Mouse (Mus musculus) naive thymus-derived CD4-positive, alpha-beta T cell, adult 2 months (primary cell): Measurements from ENCODE around the gene Ankrd34c.

Experiments used
- DNase-seq: peaks from one replicate; pipeline ENCODE4 v3.0.0-alpha.2; 2011; ENCODE audit warnings: low read depth

Gene Ankrd34c

GRCm38 (mm10) chr9:89738295-89738694 is at the start of gene Ankrd34c:
Gene Ankrd34c (minus strand): TSS chr9:89738475.
- no peak for DNase-seq

DNA sequence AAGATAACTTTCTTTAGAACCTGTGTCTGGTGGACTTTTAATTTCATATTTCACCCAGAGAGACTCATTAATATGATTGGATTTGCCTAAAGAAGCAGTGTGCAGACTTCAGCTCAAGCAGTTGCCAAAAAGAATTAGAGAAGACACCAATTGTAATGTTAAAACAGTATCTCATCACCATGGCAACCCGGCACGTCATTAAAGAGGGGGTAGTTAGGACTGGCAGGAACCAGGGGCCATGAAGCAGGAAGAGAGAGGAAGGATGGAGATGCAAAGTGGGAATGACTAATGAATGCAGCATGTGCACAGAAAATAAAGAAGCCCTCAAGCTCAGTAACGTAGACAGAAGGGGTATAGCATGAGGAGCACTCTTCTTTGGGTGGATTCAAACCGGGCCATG is 49.3 kb upstream of the Ankrd34c start:
- DNase-seq: no peak

- no peak for DNase-seq
These were observed 43.2 kb upstream of the Ankrd34c start for GRCm38 (mm10) chr9:89781395-89781927.

GRCm38 (mm10) chr9:89779237-89779636 is 41.0 kb upstream of the Ankrd34c start:
- DNase-seq: no peak

GRCm38 (mm10) chr9:89771153-89771552 is 32.9 kb upstream of the Ankrd34c start:
- no peak for DNase-seq

DNA sequence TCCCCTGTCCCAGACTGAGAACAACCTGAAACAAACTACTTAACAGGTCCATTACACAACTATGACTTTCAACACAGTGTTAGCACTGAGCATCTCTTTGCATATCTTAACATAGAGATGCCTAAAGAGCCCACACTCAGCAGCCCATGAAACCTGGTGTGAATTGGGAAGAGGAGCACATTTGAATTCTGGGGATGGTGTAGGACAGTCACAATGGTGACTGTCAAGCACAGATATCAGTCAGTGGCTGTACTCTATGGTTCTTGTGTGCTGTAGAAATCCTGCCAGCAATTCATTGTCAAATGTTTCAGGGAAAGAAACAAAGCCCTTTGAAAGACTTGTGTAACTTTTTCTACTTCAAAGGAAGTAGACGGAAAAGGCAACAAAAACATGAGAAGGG is 23.7 kb upstream of the Ankrd34c start:
- DNase-seq: no peak

- no peak for DNase-seq
These were observed 20.3 kb upstream of the Ankrd34c start for GRCm38 (mm10) chr9:89758569-89758968.

GRCm38 (mm10) chr9:89758139-89758538 is 19.9 kb upstream of the Ankrd34c start:
- no peak for DNase-seq

- no peak for DNase-seq
These were observed 19.3 kb upstream of the Ankrd34c start for GRCm38 (mm10) chr9:89757571-89757970.

- DNase-seq: no peak
These were observed 1.8 kb upstream of the Ankrd34c start for GRCm38 (mm10) chr9:89740041-89740440.

DNA sequence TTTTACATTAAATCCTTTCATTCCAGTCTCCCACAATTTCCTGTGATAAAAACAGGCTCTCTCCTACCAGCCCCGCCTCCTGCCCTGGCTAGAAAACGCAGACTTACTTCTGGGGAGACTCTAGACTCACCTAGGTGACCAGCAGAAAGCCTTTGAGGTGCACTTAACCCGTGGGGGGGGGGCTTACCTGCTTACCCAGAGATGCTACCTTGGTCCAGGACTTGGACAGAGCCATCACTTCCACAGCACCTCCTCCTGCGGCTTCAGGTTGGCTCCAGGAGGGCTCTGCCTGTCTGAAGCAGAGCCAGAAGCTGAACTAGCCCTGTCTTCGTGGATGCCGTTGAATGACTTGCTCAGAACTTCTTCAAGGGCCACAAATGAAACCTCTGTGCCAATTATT is 387 bp downstream of the Ankrd34c start:
- no peak for DNase-seq

GRCm38 (mm10) chr9:89736932-89737705 is 1.2 kb downstream of the Ankrd34c start:
- no peak for DNase-seq

DNA sequence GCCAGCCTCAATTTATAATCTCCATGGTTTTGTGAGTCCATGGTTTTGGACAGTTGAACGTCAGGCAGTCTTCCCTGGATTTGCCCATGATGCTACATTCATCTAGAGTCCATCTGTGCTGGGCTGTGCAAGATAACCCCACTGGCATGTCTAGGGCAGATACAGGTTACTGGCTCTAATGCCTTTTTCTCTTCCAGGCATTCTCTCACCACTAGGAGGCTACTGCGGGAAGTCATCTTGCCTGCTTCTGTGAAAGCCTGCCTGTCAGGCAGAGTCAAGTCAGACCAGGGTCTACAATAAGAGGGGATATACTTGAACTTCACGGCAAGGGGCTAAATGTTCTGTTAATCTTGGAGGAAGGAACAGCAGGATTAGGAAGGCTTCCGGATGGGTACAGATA is 31.4 kb downstream of the Ankrd34c start:
- DNase-seq: peak; percentile 53

DNA sequence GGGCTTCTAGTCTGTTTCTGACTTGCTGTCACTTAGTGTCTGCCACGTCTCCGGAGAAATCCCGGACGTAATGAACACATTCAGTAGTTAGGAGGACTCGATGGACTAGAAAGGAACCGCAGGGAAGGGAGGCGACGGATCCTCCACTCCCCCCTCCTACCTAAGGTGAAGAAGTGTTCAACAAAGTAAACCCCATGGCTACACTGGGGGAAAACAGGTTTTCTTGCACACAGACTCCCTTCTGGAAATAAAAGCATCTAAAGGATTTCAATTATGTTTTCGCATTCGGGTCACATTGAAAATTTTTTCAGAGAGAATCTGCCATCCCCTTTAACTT is 33.1 kb downstream of the Ankrd34c start:
- DNase-seq: no peak

DNA sequence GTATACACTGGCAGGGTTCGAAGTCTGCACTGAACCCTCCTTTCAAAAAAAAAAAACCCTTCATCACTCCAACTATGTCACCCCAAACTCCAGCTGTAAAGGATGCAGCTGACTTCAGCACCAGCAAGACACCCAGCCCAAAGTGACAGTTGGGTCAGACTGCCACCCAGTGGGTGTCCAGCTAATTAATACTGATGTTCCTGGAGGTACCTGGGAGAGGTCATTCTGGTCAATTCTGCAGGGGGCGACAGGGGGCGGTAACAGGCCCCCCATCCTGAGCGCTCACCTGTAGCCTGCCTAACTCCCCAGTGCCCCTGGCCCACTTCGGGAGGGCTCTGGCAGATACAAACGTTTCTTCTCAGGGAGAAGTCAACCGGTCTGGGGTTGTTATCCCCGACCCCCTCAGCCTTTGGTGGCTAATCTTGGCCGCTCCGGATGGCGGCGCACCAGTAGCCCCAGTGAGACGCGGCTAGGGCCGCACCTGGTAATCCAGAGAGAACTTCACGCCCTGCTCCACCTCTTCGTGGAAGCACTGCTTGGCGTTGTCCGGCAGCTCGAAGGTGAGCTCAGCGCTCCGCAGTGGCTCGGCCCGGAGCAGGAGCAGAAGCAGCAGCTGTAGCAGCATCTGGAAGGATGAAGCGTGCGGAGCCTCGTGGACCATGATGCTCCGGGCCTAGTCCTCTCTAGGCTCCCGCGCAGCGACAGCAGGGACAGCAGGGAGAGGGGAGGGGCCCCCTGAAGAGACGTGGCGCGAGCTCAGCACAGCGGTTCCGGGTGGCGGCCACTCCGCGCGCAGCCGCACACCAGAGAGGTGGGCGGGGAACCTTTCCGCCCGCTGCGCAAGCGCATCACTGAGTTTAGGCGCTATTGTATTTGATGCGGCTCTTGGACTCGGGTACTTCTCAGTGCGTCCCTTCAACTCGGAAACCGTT is 33.7 kb downstream of the Ankrd34c start, which contains the start of gene Tmed3:
Gene Tmed3 (minus strand): TSS at position 804 of the 932 bp plus-strand sequence.
- peak; percentile 95 for DNase-seq

DNA sequence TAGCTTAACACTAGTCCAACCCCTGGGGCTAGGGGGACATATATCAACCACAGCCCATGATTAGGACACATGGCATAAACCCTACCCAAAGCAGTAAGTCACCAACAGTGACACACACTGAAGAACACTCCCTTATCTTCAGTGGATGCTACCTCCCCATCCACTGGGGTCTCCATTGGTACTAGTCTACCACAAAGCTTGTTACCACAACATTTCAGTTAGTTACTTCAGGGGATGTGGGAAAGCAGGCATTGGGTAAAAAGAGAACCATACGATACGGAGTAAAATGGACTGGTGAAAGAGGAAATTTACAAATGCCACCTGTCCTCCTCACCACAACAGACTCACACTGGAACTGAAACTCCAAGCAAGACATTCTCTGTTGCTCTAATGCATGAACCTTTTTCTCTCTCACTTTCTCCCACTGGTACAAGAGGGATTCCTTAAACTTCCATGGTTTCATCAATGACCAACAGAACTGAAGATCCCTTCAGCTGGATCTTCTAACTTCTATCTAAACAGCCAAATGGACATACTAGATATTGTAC is 37.3 kb downstream of the Ankrd34c start:
- DNase-seq: no peak

DNA sequence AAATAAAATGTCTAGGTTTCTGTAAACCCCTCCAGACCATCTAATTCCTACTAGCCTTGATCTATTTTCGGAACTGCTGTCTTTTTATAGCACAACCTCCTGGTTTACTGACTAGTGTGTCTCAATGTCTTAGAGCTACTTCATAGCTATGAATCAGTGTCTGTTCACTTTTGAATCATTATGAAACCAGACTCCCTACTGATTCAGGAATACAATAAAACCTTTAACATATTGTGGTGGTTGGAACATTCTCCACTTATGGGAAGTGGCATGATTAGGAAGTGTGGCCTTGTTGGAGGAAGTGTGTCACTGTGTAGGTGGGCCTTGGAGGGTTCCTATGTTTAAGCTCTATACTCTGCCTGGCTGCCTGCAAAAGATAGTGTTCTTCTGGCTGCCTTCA is 43.1 kb downstream of the Ankrd34c start:
- DNase-seq: no peak

GRCm38 (mm10) chr9:89693670-89694069 is 44.6 kb downstream of the Ankrd34c start:
- DNase-seq: no peak

- no peak for DNase-seq
These were observed 49.1 kb downstream of the Ankrd34c start for GRCm38 (mm10) chr9:89689179-89689578.

DNA sequence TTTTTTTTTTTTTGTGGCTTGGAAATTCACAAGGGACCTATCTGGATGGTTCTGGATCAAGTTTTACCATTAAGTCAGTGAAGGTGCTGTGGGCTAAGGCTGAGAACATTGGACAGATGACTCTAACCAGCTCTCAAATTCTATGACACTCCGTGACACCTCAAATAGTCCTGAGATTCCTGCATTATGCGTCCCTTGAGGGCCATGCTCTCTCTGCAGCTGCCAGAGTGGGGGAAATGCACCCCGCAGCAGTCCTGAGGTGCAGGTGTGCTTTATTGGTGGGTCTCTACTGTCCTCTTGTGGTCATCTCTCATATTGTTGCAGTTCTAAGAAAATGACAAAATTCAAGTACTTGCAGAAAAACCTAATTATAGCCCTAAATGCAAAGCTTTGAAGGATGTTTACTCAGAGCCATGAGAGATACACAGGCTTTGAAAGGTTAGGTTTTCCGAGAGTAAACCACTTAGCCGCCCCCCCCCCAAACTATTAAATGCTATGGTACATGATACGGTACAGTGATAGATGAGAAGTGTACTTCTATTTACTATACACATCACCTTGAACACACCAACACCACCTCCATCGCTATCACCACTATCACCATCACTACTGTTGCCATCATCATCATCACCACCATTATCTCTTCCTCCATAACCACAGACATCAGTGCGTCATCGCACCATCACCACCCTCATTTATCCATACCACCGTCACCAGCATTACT is 50.6 kb downstream of the Ankrd34c start:
- peak; percentile 31 for DNase-seq

DNA sequence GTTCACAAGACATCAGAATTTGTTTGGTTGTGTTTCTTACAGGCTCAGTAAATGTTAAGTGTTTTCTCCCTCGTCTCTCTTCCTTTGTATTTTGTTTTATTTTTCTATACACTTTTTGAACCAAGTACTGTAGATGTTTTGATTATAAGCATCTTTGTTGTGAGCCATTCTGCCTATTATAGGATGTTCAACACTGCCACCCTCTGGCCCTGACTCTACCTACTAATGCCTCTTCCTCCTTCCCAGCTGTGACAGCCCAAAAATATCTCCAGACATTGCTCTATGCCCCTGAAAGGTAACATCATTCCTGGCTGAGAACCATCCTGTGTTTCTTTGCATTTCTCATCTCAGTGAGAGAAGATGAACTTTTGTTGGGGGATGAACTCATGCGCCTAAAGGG is 52.0 kb downstream of the Ankrd34c start:
- no peak for DNase-seq

GRCm38 (mm10) chr9:89678974-89679373 is 59.3 kb downstream of the Ankrd34c start:
- no peak for DNase-seq
